Mouse (Mus musculus) midbrain, embryonic 15.5 days (tissue): ENCODE results near the gene Utrn. TPM values are rescaled to one million over a fixed set of nuclear protein-coding genes. Genes with fewer than 3 reads are reported as not detected.

Source experiments
- ATAC-seq: fragments of 200-750 bp; cut with Nextera tagmentation; replicated peaks from 2 replicates; pipeline ENCODE4 v1.8.0; 2017; ENCODE audit warnings: moderate TSS enrichment
- H3K27ac ChIP-seq: fragments of 300-500 bp; sonication (generic); 2 replicates; pipeline ENCODE4 v1.5.1; 2015; ENCODE audit warnings: mild to moderate bottlenecking, inconsistent platforms
- H3K27me3 ChIP-seq: fragments of 300-500 bp; sonication (generic); replicated peaks from 2 replicates; pipeline ENCODE4 v1.6.1; 2015; ENCODE audit warnings: inconsistent platforms
- H3K36me3 ChIP-seq: fragments of 300-500 bp; sonication (generic); replicated peaks from 2 replicates; pipeline ENCODE4 v1.6.1; 2015; ENCODE audit warnings: inconsistent platforms
- H3K4me1 ChIP-seq: fragments of 300-500 bp; sonication (generic); 2 replicates; pipeline ENCODE4 v1.6.1; 2015; ENCODE audit warnings: inconsistent platforms
- H3K4me2 ChIP-seq: fragments of 300-500 bp; sonication (generic); 2 replicates; pipeline ENCODE4 v1.6.1; 2015; ENCODE audit warnings: inconsistent platforms, mild to moderate bottlenecking, moderate library complexity
- H3K4me3 ChIP-seq: fragments of 300-500 bp; sonication (generic); 2 replicates; pipeline ENCODE4 v1.5.1; 2015; ENCODE audit warnings: mild to moderate bottlenecking, inconsistent platforms
- H3K9ac ChIP-seq: fragments of 300-500 bp; sonication (generic); 2 replicates; pipeline ENCODE4 v1.6.1; 2015; ENCODE audit warnings: mild to moderate bottlenecking, inconsistent platforms
- H3K9me3 ChIP-seq: fragments of 300-500 bp; sonication (generic); 2 replicates; pipeline ENCODE4 v1.6.1; 2016; ENCODE audit warnings: inconsistent platforms
- WGBS: fragments of 180-500 bp; shearing (Covaris S2); methylation state at CpG from one replicate; pipeline ENCODE4 v1.1.7; 2015; ENCODE audit warnings: mixed read lengths; 5-methylcytosine and 5-hydroxymethylcytosine counted together
- polyA plus RNA-seq: library from polyadenylated mRNA; unstranded; fragments of >200 nt; fragmentation: Nextera tagmentation; extraction: Ambion mirVana; gene quantifications from 2 replicates; pipeline ENCODE4 v1.2.1, GENCODE M21; 2015

Utrn gene
- polyA plus RNA-seq, 1 experiment from 2014 or later = 19.7 TPM

- Histone ChIP-seq H3K36me3 (no peaks in the 10 kb centered on the region), H3K4me1 (no peaks in the 10 kb centered on the region), H3K9me3 (no peaks in the 10 kb centered on the region), H3K4me2 (no peak overlapping the region), H3K27ac (no peak overlapping the region), H3K4me3 (no peak overlapping the region), H3K27me3 (no peaks in the 10 kb centered on the region), H3K9ac (no peak overlapping the region)
- no peak for ATAC-seq
- 85% methylated on average over 9 of the region's 9 CpGs for WGBS
Observed at GRCm38 (mm10) chr10:12807706-12808105, 61.5 kb downstream of the Utrn start.

GRCm38 (mm10) chr10:12805826-12806225 lies 63.3 kb downstream of the Utrn start:
- Histone ChIP-seq H3K4me2 (no peak overlapping the region), H3K9me3 (no peaks in the 10 kb centered on the region), H3K4me1 (no peaks in the 10 kb centered on the region), H3K36me3 (no peaks in the 10 kb centered on the region), H3K27me3 (no peaks in the 10 kb centered on the region), H3K9ac (no peak overlapping the region), H3K4me3 (no peak overlapping the region), H3K27ac (no peak overlapping the region)
- WGBS = 68% methylated on average over 2 of the region's 2 CpGs
- no peak for ATAC-seq

- Histone ChIP-seq H3K4me1 (no peaks in the 10 kb centered on the region), H3K9me3 (no peaks in the 10 kb centered on the region), H3K27me3 (no peaks in the 10 kb centered on the region), H3K36me3 (no peaks in the 10 kb centered on the region), H3K27ac (no peak overlapping the region), H3K4me3 (no peak overlapping the region), H3K9ac (no peak overlapping the region), H3K4me2 (no peak overlapping the region)
- 67% methylated on average over 1 of the region's 1 CpGs for WGBS
- no peak for ATAC-seq
Observed at GRCm38 (mm10) chr10:12803939-12804338, 65.2 kb downstream of the Utrn start.

GRCm38 (mm10) chr10:12799416-12799815 lies 69.7 kb downstream of the Utrn start:
- no peaks in the 10 kb centered on the region for H3K27me3 ChIP-seq
- no peak overlapping the region for H3K9ac ChIP-seq
- no peak overlapping the region for H3K27ac ChIP-seq
- H3K4me3 ChIP-seq = no peak overlapping the region
- H3K4me2 ChIP-seq = no peak overlapping the region
- H3K9me3 ChIP-seq = no peaks in the 10 kb centered on the region
- WGBS = 91% methylated on average over 2 of the region's 2 CpGs
- H3K4me1 ChIP-seq = peaks cover 6% of the 10 kb centered on the region; the same call in 1 of the 2 replicates
- no peak for ATAC-seq
- H3K36me3 ChIP-seq = no peaks in the 10 kb centered on the region

GRCm38 (mm10) chr10:12798248-12798647 lies 70.9 kb downstream of the Utrn start:
- Histone ChIP-seq H3K4me1 (peaks cover 6% of the 10 kb centered on the region; the same call in 1 of the 2 replicates), H3K36me3 (no peaks in the 10 kb centered on the region), H3K4me3 (no peak overlapping the region), H3K27ac (no peak overlapping the region), H3K9ac (no peak overlapping the region), H3K27me3 (no peaks in the 10 kb centered on the region), H3K4me2 (no peak overlapping the region), H3K9me3 (no peaks in the 10 kb centered on the region)
- 89% methylated on average over 4 of the region's 4 CpGs for WGBS
- ATAC-seq = no peak

GRCm38 (mm10) chr10:12796510-12796840 lies 72.7 kb downstream of the Utrn start:
- 0 out of 2 replicates have a peak, but pooled peaks have one; percentile 11 for ATAC-seq
- H3K36me3 ChIP-seq = no peaks in the 10 kb centered on the region
- no peak overlapping the region for H3K9ac ChIP-seq
- H3K27ac ChIP-seq = no peak overlapping the region
- H3K4me3 ChIP-seq = no peak overlapping the region
- WGBS = 63% methylated on average over 1 of the region's 1 CpGs
- H3K9me3 ChIP-seq = no peaks in the 10 kb centered on the region
- no peaks in the 10 kb centered on the region for H3K27me3 ChIP-seq
- H3K4me1 ChIP-seq = peaks cover 11% of the 10 kb centered on the region
- no peak overlapping the region for H3K4me2 ChIP-seq

GRCm38 (mm10) chr10:12795796-12796509 lies 73.2 kb downstream of the Utrn start:
- H3K4me2 ChIP-seq = no peak overlapping the region
- peak; percentile 30; the same call in 1 of the 2 replicates for ATAC-seq
- no peaks in the 10 kb centered on the region for H3K9me3 ChIP-seq
- WGBS = 50% methylated on average over 8 of the region's 8 CpGs
- H3K36me3 ChIP-seq = no peaks in the 10 kb centered on the region
- H3K9ac ChIP-seq = no peak overlapping the region
- no peak overlapping the region for H3K27ac ChIP-seq
- H3K4me3 ChIP-seq = no peak overlapping the region
- no peaks in the 10 kb centered on the region for H3K27me3 ChIP-seq
- peaks cover 11% of the 10 kb centered on the region for H3K4me1 ChIP-seq

GRCm38 (mm10) chr10:12792049-12792448 lies 77.1 kb downstream of the Utrn start:
- peaks cover 11% of the 10 kb centered on the region for H3K4me1 ChIP-seq
- H3K36me3 ChIP-seq = no peaks in the 10 kb centered on the region
- no peak overlapping the region for H3K9ac ChIP-seq
- H3K9me3 ChIP-seq = no peaks in the 10 kb centered on the region
- no peak for ATAC-seq
- WGBS = 16% methylated on average over 6 of the region's 6 CpGs
- no peak overlapping the region for H3K4me3 ChIP-seq
- no peak overlapping the region for H3K4me2 ChIP-seq
- H3K27me3 ChIP-seq = no peaks in the 10 kb centered on the region
- no peak overlapping the region for H3K27ac ChIP-seq

GRCm38 (mm10) chr10:12790881-12791280 lies 78.3 kb downstream of the Utrn start:
- Histone ChIP-seq H3K4me3 (no peak overlapping the region), H3K27ac (no peak overlapping the region), H3K4me2 (no peak overlapping the region), H3K4me1 (peaks cover 5% of the 10 kb centered on the region), H3K9ac (no peak overlapping the region), H3K9me3 (no peaks in the 10 kb centered on the region), H3K36me3 (no peaks in the 10 kb centered on the region), H3K27me3 (no peaks in the 10 kb centered on the region)
- 80% methylated on average over 3 of the region's 3 CpGs for whole genome bisulfite sequencing
- ATAC-seq = no peak

- Histone ChIP-seq H3K27ac (no peak overlapping the region), H3K4me2 (no peak overlapping the region), H3K27me3 (no peaks in the 10 kb centered on the region), H3K9me3 (no peaks in the 10 kb centered on the region), H3K36me3 (no peaks in the 10 kb centered on the region), H3K4me3 (no peak overlapping the region), H3K9ac (no peak overlapping the region), H3K4me1 (peaks cover 5% of the 10 kb centered on the region)
- 89% methylated on average over 1 of the region's 1 CpGs for WGBS
- no peak for ATAC-seq
Observed at GRCm38 (mm10) chr10:12788529-12788928, 80.6 kb downstream of the Utrn start.

- no peak for ATAC-seq
- Histone ChIP-seq H3K4me2 (no peak overlapping the region), H3K36me3 (no peaks in the 10 kb centered on the region), H3K27ac (no peak overlapping the region), H3K9ac (no peak overlapping the region), H3K9me3 (no peaks in the 10 kb centered on the region), H3K27me3 (no peaks in the 10 kb centered on the region), H3K4me3 (no peak overlapping the region), H3K4me1 (peaks cover 5% of the 10 kb centered on the region)
- 83% methylated on average over 6 of the region's 6 CpGs for WGBS
Observed at GRCm38 (mm10) chr10:12787965-12788364, 81.2 kb downstream of the Utrn start.

GRCm38 (mm10) chr10:12785299-12785698 lies 83.9 kb downstream of the Utrn start:
- no peak overlapping the region for H3K27ac ChIP-seq
- WGBS = 93% methylated on average over 5 of the region's 5 CpGs

GRCm38 (mm10) chr10:12781381-12781907 lies 87.7 kb downstream of the Utrn start:
- no peaks in the 10 kb centered on the region for H3K4me1 ChIP-seq
- no peak overlapping the region for H3K9ac ChIP-seq
- no peak overlapping the region for H3K4me3 ChIP-seq
- H3K9me3 ChIP-seq = no peaks in the 10 kb centered on the region
- WGBS = 87% methylated on average over 4 of the region's 4 CpGs
- ATAC-seq = no peak
- H3K36me3 ChIP-seq = no peaks in the 10 kb centered on the region
- H3K4me2 ChIP-seq = no peak overlapping the region
- no peak overlapping the region for H3K27ac ChIP-seq
- H3K27me3 ChIP-seq = no peaks in the 10 kb centered on the region

More at GRCm38 (mm10) chr10:12785299-12785698, 83.9 kb downstream of the Utrn start:
- Histone ChIP-seq H3K4me3 (no peak overlapping the region), H3K4me1 (no peaks in the 10 kb centered on the region), H3K9ac (no peak overlapping the region), H3K27me3 (no peaks in the 10 kb centered on the region), H3K36me3 (no peaks in the 10 kb centered on the region), H3K4me2 (no peak overlapping the region), H3K9me3 (no peaks in the 10 kb centered on the region)
- ATAC-seq = no peak
